Mouse (Mus musculus) cerebellum, adult 2 months (tissue): Measurements from ENCODE around the gene Os9.

Source experiments
- CTCF ChIP-seq: fragments of 200-500 bp; IDR thresholded peaks from 2 replicates; pipeline ENCODE4 v1.5.1; 2011; ENCODE audit warnings: low read depth, mild to moderate bottlenecking, control low read depth, low read length, moderate library complexity, borderline replicate concordance; ENCODE audit not compliant: insufficient read depth
- POLR2A ChIP-seq: fragments of 200-500 bp; IDR thresholded peaks from 2 replicates; pipeline ENCODE4 v1.6.1; 2011; ENCODE audit warnings: low read length, control low read depth, borderline replicate concordance; ENCODE audit not compliant: insufficient read depth

DNA sequence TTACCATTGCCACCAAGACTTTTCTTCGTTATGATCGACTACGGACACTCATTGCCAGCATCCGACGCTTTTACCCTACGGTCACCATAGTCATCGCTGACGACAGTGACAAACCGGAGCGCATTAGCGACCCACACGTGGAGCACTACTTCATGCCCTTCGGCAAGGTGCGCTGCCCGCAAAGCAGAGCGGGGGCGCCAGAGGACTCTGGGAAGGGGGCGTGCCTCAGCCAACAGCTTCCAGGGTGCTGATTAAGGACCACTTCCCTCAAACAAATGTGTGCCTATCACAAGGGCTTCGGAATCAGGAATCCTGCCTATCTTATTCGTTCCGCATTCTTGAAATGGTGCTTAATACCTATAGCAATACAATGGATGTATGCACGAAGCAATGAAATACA is 49.1 kb upstream of the Os9 start:
- TF ChIP-seq POLR2A: no peak
- TF ChIP-seq CTCF: no peak
